Mouse (Mus musculus) forebrain, embryonic 11.5 days (tissue): ENCODE measurements at regions not wholly inside any gene's neighbourhood (a gene's known extent, or its start where the extent isn't known, plus 50 kb on each side); places are given as distances from the start of the nearest gene placed in this dataset.

Source experiments
- ATAC-seq: fragments of 200-750 bp; cut with Nextera tagmentation; replicated peaks from 2 replicates; pipeline ENCODE4 v1.8.0; 2017; ENCODE audit warnings: moderate TSS enrichment; ENCODE audit not compliant: low FRiP score
- DNase-seq: peaks from one replicate; pipeline ENCODE4 v3.0.0-alpha.2; 2017; ENCODE audit warnings: low spot score
- H3K27ac ChIP-seq: fragments of 300-500 bp; sonication (generic); 2 replicates; pipeline ENCODE4 v1.5.1; 2014; ENCODE audit warnings: low read depth, low read length
- H3K27me3 ChIP-seq: fragments of 300-500 bp; sonication (generic); 2 replicates; pipeline ENCODE4 v1.6.1; 2014; ENCODE audit warnings: mild to moderate bottlenecking, low read length, mixed read lengths; ENCODE audit not compliant: control insufficient read depth, insufficient read depth
- H3K36me3 ChIP-seq: fragments of 300-500 bp; sonication (generic); 2 replicates; pipeline ENCODE4 v1.6.1; 2014; ENCODE audit warnings: mild to moderate bottlenecking, low read length, moderate library complexity, mixed read lengths; ENCODE audit not compliant: control insufficient read depth, insufficient read depth
- H3K4me1 ChIP-seq: fragments of 300-500 bp; sonication (generic); replicated peaks from 2 replicates; pipeline ENCODE4 v1.6.1; 2014; ENCODE audit warnings: low read length, mixed read lengths; ENCODE audit not compliant: control insufficient read depth, insufficient read depth
- H3K4me2 ChIP-seq: fragments of 300-500 bp; sonication (generic); 2 replicates; pipeline ENCODE4 v1.6.1; 2014; ENCODE audit warnings: low read depth, mild to moderate bottlenecking, low read length, moderate library complexity, mixed read lengths; ENCODE audit not compliant: severe bottlenecking
- H3K4me3 ChIP-seq: fragments of 300-500 bp; sonication (generic); 2 replicates; pipeline ENCODE4 v1.5.1; 2014; ENCODE audit warnings: low read depth, low read length
- H3K9ac ChIP-seq: fragments of 300-500 bp; sonication (generic); 2 replicates; pipeline ENCODE4 v1.6.1; 2014; ENCODE audit warnings: low read length
- H3K9me3 ChIP-seq: fragments of 300-500 bp; sonication (generic); 2 replicates; pipeline ENCODE4 v1.6.1; 2016; ENCODE audit warnings: low read length, mixed read lengths; ENCODE audit not compliant: control insufficient read depth
- WGBS: fragments of 180-500 bp; shearing (Covaris S2); extraction: QIAGEN DNeasy Blood & Tissue Kit; methylation state at CpG from one replicate; pipeline ENCODE4 v1.1.7; 2014; 5-methylcytosine and 5-hydroxymethylcytosine counted together

GRCm38 (mm10) chr2:117941517-117942096 lies 170.1 kb upstream of the Thbs1 start:
- Histone ChIP-seq H3K9ac (no peak overlapping the region), H3K27me3 (no peaks in the 10 kb centered on the region), H3K4me3 (no peak overlapping the region), H3K4me2 (no peak overlapping the region), H3K27ac (no peak overlapping the region), H3K36me3 (no peaks in the 10 kb centered on the region), H3K4me1 (no peaks in the 10 kb centered on the region; the same call in 1 of the 2 replicates), H3K9me3 (no peaks in the 10 kb centered on the region)
- DNase-seq (no peak), ATAC-seq (no peak)
- 58% methylated on average over 6 of the region's 6 CpGs for WGBS

DNA sequence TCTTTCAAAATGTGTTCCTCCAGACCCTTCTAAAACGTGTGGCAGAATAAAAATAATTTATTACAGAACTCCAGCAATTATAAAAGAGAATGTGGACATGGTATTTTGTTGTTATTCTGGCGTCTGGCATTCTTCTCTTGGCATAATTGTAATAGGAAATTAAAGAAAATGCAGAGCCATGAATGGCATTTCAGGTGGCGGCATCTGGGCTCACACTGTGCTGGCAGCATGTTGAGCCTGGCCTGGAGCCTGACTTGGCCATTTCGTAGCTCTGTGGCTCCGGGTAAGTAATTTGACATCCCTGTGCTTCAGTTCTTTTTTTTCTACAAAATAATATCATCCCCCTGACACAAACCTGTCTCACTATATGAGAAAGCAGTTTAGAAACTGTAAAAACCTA lies 168.0 kb upstream of the Thbs1 start:
- H3K4me1 ChIP-seq, result no peaks in the 10 kb centered on the region
- no peak overlapping the region for H3K9ac ChIP-seq
- H3K9me3 ChIP-seq, result no peaks in the 10 kb centered on the region
- DNase-seq (no peak), ATAC-seq (no peak)
- H3K4me2 ChIP-seq, result no peak overlapping the region
- H3K27me3 ChIP-seq, result no peaks in the 10 kb centered on the region
- H3K27ac ChIP-seq, result no peak overlapping the region
- no peaks in the 10 kb centered on the region for H3K36me3 ChIP-seq
- no peak overlapping the region for H3K4me3 ChIP-seq
- WGBS, result 75% methylated on average over 5 of the region's 5 CpGs

DNA sequence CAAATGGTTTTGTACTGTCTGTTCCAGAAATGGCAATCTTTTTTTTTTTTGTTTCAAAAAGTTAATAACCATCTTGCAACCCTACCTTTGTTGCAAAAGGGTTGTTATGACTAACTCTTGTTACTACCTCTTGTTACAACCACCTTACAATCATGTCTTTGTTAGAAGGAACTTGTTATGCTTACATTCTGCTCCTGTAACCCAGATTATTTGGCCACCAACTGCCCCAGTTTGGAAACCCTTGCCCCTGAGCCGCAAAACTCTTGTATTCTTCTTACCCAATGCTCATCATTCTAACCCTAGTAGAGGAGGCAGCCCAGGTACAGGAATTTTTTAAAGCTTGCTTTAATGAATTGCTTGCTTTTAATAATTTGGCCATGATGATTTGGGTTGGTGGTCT lies 167.4 kb upstream of the Thbs1 start:
- no peak for DNase-seq
- H3K27ac ChIP-seq, result no peak overlapping the region
- H3K4me2 ChIP-seq, result no peak overlapping the region
- H3K9ac ChIP-seq, result no peak overlapping the region
- H3K4me3 ChIP-seq, result no peak overlapping the region
- no peaks in the 10 kb centered on the region for H3K9me3 ChIP-seq
- WGBS, result 93% methylated on average over 1 of the region's 1 CpGs
- no peaks in the 10 kb centered on the region for H3K27me3 ChIP-seq
- ATAC-seq, result no peak
- no peaks in the 10 kb centered on the region for H3K36me3 ChIP-seq
- no peaks in the 10 kb centered on the region for H3K4me1 ChIP-seq

DNA sequence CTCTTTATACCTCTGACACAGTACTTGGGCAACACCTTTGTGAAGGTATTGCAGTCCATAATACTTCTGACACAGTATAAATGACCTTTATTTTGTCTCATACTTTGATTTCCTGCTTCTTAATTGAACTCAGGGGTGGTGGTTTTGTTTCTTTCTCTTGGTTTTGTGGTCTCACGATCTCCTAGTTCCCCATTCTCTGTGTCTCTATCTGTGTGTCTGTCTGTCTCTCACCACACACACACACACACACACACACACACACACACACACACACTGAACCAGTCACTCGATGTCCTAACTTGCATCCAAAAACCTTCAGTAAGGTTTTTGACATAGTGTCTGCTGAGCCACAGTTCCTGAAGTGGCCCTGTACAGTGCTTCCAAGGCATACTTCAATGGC lies 166.7 kb upstream of the Thbs1 start:
- no peaks in the 10 kb centered on the region for H3K4me1 ChIP-seq
- H3K4me3 ChIP-seq, result no peak overlapping the region
- no peak for ATAC-seq
- H3K27me3 ChIP-seq, result no peaks in the 10 kb centered on the region
- H3K9ac ChIP-seq, result no peak overlapping the region
- H3K4me2 ChIP-seq, result no peak overlapping the region
- 82% methylated on average over 2 of the region's 2 CpGs for WGBS
- no peaks in the 10 kb centered on the region for H3K9me3 ChIP-seq
- no peak overlapping the region for H3K27ac ChIP-seq
- no peak for DNase-seq
- no peaks in the 10 kb centered on the region for H3K36me3 ChIP-seq

DNA sequence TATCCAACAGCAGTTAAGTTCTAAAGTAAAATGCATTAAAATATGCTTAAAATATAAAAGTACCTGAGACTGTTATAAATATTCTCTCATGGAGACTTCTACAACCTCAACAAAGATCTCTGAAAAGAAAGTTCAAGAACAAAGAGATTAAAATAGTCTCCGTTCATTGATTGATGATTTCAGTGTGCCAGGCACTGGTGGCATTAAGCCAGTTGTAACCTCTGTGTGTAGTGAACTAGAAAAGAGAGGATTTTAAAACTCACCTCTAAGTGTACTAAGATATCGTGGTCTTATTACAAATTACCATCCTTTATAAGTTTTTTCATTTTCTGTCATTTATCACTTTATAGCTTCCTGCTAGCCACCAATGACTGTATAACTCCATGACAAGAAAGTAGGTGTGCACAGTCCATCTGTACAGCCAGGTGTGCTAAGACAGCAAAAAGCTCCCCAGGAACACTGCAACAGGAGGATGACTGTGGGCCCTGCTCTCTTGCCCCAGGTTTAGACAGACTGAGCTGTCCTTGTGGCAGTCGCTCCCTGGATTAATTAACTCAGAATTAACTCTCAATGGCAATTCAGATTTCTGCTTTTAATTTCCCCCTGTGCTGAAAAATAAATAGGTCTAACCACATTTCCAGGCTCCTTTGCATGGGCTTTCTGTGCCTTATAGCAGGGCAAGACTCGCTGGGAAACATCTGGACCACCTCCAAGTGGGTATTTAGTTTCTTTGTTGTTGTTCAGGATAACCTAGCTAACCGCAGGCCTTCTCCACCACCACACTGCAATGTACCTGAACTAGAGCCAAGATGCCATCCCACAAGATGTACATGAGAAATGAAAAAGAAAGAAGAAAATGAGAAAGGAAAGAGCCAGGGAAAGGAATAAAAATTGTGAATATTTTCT lies 161.0 kb upstream of the Thbs1 start:
- no peak overlapping the region for H3K27ac ChIP-seq
- H3K4me3 ChIP-seq, result no peak overlapping the region
- H3K9ac ChIP-seq, result no peak overlapping the region
- no peak for ATAC-seq
- H3K4me2 ChIP-seq, result no peak overlapping the region
- DNase-seq, result no peak
- no peaks in the 10 kb centered on the region for H3K4me1 ChIP-seq
- no peaks in the 10 kb centered on the region for H3K27me3 ChIP-seq
- H3K9me3 ChIP-seq, result no peaks in the 10 kb centered on the region
- 61% methylated on average over 5 of the region's 5 CpGs for whole genome bisulfite sequencing
- no peaks in the 10 kb centered on the region for H3K36me3 ChIP-seq

DNA sequence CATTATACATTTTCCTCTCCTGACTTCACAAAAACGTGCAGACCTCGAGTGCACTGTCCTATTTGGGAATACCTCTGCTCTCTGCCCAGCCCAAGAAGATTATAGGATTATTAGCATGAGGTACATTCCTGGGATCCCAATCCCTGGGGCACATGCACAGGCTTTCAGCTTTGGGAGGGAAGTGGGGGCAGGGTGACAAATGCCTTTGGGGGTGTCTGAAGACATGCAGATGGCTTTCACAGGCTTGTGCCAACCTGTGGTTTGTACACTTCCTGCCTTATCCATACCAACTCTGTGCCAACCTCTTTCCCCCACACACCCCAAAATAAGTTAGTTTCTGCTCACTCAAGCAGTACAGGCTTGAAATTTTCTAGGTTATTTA lies 160.3 kb upstream of the Thbs1 start:
- H3K4me3 ChIP-seq, result no peak overlapping the region
- ATAC-seq, result no peak
- H3K9ac ChIP-seq, result no peak overlapping the region
- H3K27ac ChIP-seq, result no peak overlapping the region
- 75% methylated on average over 2 of the region's 2 CpGs for WGBS
- H3K27me3 ChIP-seq, result no peaks in the 10 kb centered on the region
- no peaks in the 10 kb centered on the region for H3K36me3 ChIP-seq
- DNase-seq, result no peak
- H3K9me3 ChIP-seq, result no peaks in the 10 kb centered on the region
- H3K4me2 ChIP-seq, result no peak overlapping the region
- no peaks in the 10 kb centered on the region for H3K4me1 ChIP-seq

DNA sequence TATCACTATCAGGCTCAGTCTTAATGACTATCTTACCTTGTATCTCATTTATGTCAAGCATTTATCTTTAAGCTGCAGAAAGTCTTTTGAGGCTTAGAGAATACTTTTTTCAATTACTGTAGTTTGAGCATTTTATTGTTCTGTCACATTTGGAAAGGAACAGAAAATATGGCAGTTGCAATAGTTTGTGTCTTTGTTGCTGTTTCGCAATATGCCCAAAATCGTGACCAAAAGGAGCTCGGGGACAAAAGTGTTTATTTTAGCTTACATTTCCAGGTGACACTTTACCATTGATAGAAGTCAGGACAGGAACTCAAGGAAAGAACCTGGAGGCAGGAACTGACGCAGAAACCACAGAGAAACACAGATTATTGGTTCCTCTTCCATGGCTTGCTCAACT lies 152.9 kb upstream of the Thbs1 start:
- no peak overlapping the region for H3K4me2 ChIP-seq
- no peak overlapping the region for H3K4me3 ChIP-seq
- H3K27me3 ChIP-seq, result no peaks in the 10 kb centered on the region
- H3K9ac ChIP-seq, result no peak overlapping the region
- no peaks in the 10 kb centered on the region for H3K9me3 ChIP-seq
- ATAC-seq (no peak), DNase-seq (no peak)
- 95% methylated on average over 4 of the region's 4 CpGs for WGBS
- no peaks in the 10 kb centered on the region for H3K36me3 ChIP-seq
- no peak overlapping the region for H3K27ac ChIP-seq
- no peaks in the 10 kb centered on the region; the same call in 1 of the 2 replicates for H3K4me1 ChIP-seq

DNA sequence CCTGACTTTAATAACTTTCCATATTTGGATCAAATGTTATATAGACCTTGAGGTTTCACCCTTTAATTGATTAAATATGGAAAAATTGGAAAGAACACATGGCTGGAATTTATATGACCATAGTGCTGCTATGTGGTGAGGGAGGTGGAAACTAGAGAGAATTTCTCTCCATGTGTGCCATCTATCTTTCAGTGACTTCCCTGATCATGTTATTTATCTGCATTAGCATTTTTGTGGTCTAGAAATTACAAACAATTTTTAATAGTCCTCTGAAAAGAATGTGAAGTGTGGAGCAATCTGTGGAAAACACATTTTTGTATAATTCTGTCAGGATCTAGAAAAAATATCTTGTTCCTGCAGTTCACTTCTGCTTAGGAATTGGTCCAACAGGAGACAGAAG lies 152.2 kb upstream of the Thbs1 start:
- H3K9me3 ChIP-seq, result no peaks in the 10 kb centered on the region
- DNase-seq, result no peak
- no peak overlapping the region for H3K4me3 ChIP-seq
- no peaks in the 10 kb centered on the region; the same call in 1 of the 2 replicates for H3K4me1 ChIP-seq
- no peaks in the 10 kb centered on the region for H3K36me3 ChIP-seq
- H3K27me3 ChIP-seq, result no peaks in the 10 kb centered on the region
- no peak overlapping the region for H3K27ac ChIP-seq
- H3K9ac ChIP-seq, result no peak overlapping the region
- H3K4me2 ChIP-seq, result no peak overlapping the region
- no peak for ATAC-seq

DNA sequence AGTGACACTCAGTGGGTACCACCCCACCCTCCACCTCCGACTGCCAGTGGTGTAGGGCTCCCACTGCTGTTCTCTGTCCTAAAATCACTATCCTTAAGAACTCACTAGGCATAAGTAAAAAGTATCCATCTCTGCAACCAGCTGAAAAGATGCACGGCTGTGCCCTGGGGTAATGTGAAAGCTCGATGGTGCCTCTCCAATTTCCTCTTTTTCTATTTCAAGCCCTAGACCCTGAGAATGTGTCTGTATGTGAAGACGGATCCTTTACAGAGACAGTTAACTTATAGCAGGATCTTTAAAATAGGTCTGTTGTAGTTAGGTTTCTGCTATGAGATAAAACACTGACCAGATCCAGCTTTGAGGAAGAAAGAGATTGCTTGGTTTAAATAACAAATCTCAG lies 149.1 kb upstream of the Thbs1 start:
- H3K9ac ChIP-seq, result no peak overlapping the region
- DNase-seq (no peak), ATAC-seq (no peak)
- H3K4me1 ChIP-seq, result no peaks in the 10 kb centered on the region; the same call in 1 of the 2 replicates
- H3K27ac ChIP-seq, result no peak overlapping the region
- H3K27me3 ChIP-seq, result no peaks in the 10 kb centered on the region
- no peak overlapping the region for H3K4me3 ChIP-seq
- H3K36me3 ChIP-seq, result no peaks in the 10 kb centered on the region
- no peak overlapping the region for H3K4me2 ChIP-seq
- 83% methylated on average over 4 of the region's 4 CpGs for WGBS
- H3K9me3 ChIP-seq, result no peaks in the 10 kb centered on the region
